10 mouse cellular contexts compared by ENCODE assay signal in genomic region chr11:60706696-60707480, GRCm38 (mm10). TPM values are rescaled to one million over a fixed set of nuclear protein-coding genes. Genes with fewer than 3 reads are reported as not detected.
A peak's percentile ranks its signal among the peaks of the same experiment; 100 is the strongest.
DNase-seq lines count a peak whose midpoint lies in the region; ATAC-seq and TF ChIP-seq lines count a peak whose summit lies in the region.
"Had no signal": no experiment of that assay in that cellular context is flagged by ENCODE, and none has a peak within 500 bp of the region (broad histone marks: within the 10 kb centered on the region; RNA-seq: fewer than 3 reads in every experiment).

No protein-coding gene starts in this region.

- WGBS in forebrain, embryonic 11.5 days, result 90% methylated on average over 14 of the region's 14 CpGs
- 86% methylated on average over 14 of the region's 14 CpGs for WGBS in forebrain, embryonic 15.5 days
- 84% methylated on average over 14 of the region's 14 CpGs for WGBS in liver, adult 2 months
- 87% methylated on average over 14 of the region's 14 CpGs for WGBS in liver, embryonic 11.5 days
- WGBS in heart, embryonic 16.5 days, result 85% methylated on average over 14 of the region's 14 CpGs
- WGBS in midbrain, embryonic 14.5 days, result 87% methylated on average over 14 of the region's 14 CpGs

- H3K4me1 ChIP-seq in forebrain, embryonic 11.5 days (replicated peaks; ENCODE audit: control insufficient read depth, insufficient read depth, low read length), result no peaks in the 10 kb centered on the region; the same call in 1 of the 2 replicates
- H3K4me1 ChIP-seq in forebrain, embryonic 15.5 days, result peaks cover 17% of the 10 kb centered on the region
- peaks cover 6% of the 10 kb centered on the region; the same call in 1 of the 2 replicates for H3K4me1 ChIP-seq in liver, adult 2 months (ENCODE audit: control insufficient read depth, insufficient read depth, low read length)
- no peaks in the 10 kb centered on the region for H3K4me1 ChIP-seq in liver, embryonic 11.5 days (replicated peaks; ENCODE audit: control insufficient read depth, insufficient read depth, low read length)
- H3K4me1 ChIP-seq in brown adipose tissue, adult 24 weeks (ENCODE audit: control insufficient read depth, insufficient read depth, insufficient read length, low read length), result peaks cover 7% of the 10 kb centered on the region; the same call in 1 of the 2 replicates
- H3K4me1 ChIP-seq in heart, embryonic 16.5 days (ENCODE audit: control insufficient read depth, insufficient read depth, low read length), result peaks cover 6% of the 10 kb centered on the region
- H3K4me1 ChIP-seq in midbrain, embryonic 14.5 days (ENCODE audit: control insufficient read depth, insufficient read depth, low read length), result peaks cover 18% of the 10 kb centered on the region

- H3K4me2 ChIP-seq in forebrain, embryonic 11.5 days (ENCODE audit: low read depth, low read length, severe bottlenecking), result no peak overlapping the region
- H3K4me2 ChIP-seq in forebrain, embryonic 15.5 days (replicated peaks), result no peak overlapping the region
- H3K4me2 ChIP-seq in liver, embryonic 11.5 days, result no peak overlapping the region
- no peak overlapping the region for H3K4me2 ChIP-seq in heart, embryonic 16.5 days (ENCODE audit: low read depth, low read length)
- no peak overlapping the region for H3K4me2 ChIP-seq in midbrain, embryonic 14.5 days (ENCODE audit: low read length)
- H3K4me2 ChIP-seq: hindbrain, embryonic 14.5 days; liver, embryonic 13.5 days had no signal

- no peak overlapping the region for H3K4me3 ChIP-seq in forebrain, embryonic 11.5 days (ENCODE audit: low read depth, low read length)
- no peak overlapping the region for H3K4me3 ChIP-seq in forebrain, embryonic 15.5 days
- no peak overlapping the region for H3K4me3 ChIP-seq in liver, adult 2 months (ENCODE audit: insufficient read depth, low read depth, low read length)
- H3K4me3 ChIP-seq in liver, embryonic 11.5 days (ENCODE audit: low read depth, low read length), result no peak overlapping the region
- H3K4me3 ChIP-seq in brown adipose tissue, adult 24 weeks (ENCODE audit: insufficient read depth, low read depth, low read length), result no peak overlapping the region
- no peak overlapping the region for H3K4me3 ChIP-seq in heart, embryonic 16.5 days (ENCODE audit: low read length)
- H3K4me3 ChIP-seq in midbrain, embryonic 14.5 days (replicated peaks; ENCODE audit: low read depth, low read length), result no peak overlapping the region
- H3K4me3 ChIP-seq: liver, embryonic 13.5 days had no signal

- peak; percentile 46 for DNase-seq in forebrain, embryonic 11.5 days (ENCODE audit: low spot score)
- DNase-seq in liver, adult 2 months (ENCODE audit: extremely low read depth, low read depth, low spot score), result no peak
- DNase-seq in liver, embryonic 11.5 days (ENCODE audit: low spot score), result no peak
- no peak for DNase-seq in midbrain, embryonic 14.5 days
- no peak for DNase-seq in thymus, postnatal 10 days (ENCODE audit: low spot score in 2 of 2)
- DNase-seq: liver, embryonic 13.5 days had no signal

- no peak overlapping the region for H3K27ac ChIP-seq in forebrain, embryonic 11.5 days (ENCODE audit: low read depth, low read length)
- no peak overlapping the region for H3K27ac ChIP-seq in forebrain, embryonic 15.5 days (replicated peaks)
- H3K27ac ChIP-seq in liver, adult 2 months (replicated peaks; ENCODE audit: insufficient read depth, low read depth, low read length), result 0 out of 2 replicates have a peak overlapping the region, but pooled peaks have one; percentile 5
- no peak overlapping the region for H3K27ac ChIP-seq in liver, embryonic 11.5 days (ENCODE audit: low read depth, low read length)
- peak overlapping the region; percentile 32 for H3K27ac ChIP-seq in brown adipose tissue, adult 24 weeks (replicated peaks; ENCODE audit: low read depth, low read length)
- peak overlapping the region; percentile 8 for H3K27ac ChIP-seq in heart, embryonic 16.5 days (ENCODE audit: low read length)
- no peak overlapping the region for H3K27ac ChIP-seq in midbrain, embryonic 14.5 days (replicated peaks; ENCODE audit: low read depth, low read length)
- H3K27ac ChIP-seq: hindbrain, embryonic 14.5 days; liver, embryonic 13.5 days had no signal

- TF ChIP-seq POLR2A in liver, adult 2 months (IDR thresholded peaks at IDR 0.05; ENCODE audit: extremely low read depth, insufficient read depth, low read length), result no peak

- no peaks in the 10 kb centered on the region for H3K27me3 ChIP-seq in forebrain, embryonic 11.5 days (ENCODE audit: control insufficient read depth, insufficient read depth, low read length)
- H3K27me3 ChIP-seq in forebrain, embryonic 15.5 days, result no peaks in the 10 kb centered on the region
- H3K27me3 ChIP-seq in liver, adult 2 months (ENCODE audit: control insufficient read depth, insufficient read depth, low read length), result no peaks in the 10 kb centered on the region
- H3K27me3 ChIP-seq in liver, embryonic 11.5 days (replicated peaks; ENCODE audit: control insufficient read depth, insufficient read depth, low read length), result no peaks in the 10 kb centered on the region
- no peaks in the 10 kb centered on the region for H3K27me3 ChIP-seq in heart, embryonic 16.5 days (ENCODE audit: control insufficient read depth, insufficient read depth, low read length)
- H3K27me3 ChIP-seq in midbrain, embryonic 14.5 days (ENCODE audit: control insufficient read depth, insufficient read depth, low read length), result no peaks in the 10 kb centered on the region
- H3K27me3 ChIP-seq: liver, embryonic 13.5 days had no signal

- H3K9me3 ChIP-seq in forebrain, embryonic 11.5 days (ENCODE audit: control insufficient read depth, low read length), result no peaks in the 10 kb centered on the region
- H3K9me3 ChIP-seq in forebrain, embryonic 15.5 days, result no peaks in the 10 kb centered on the region
- H3K9me3 ChIP-seq in liver, embryonic 11.5 days (ENCODE audit: control insufficient read depth, low read length), result no peaks in the 10 kb centered on the region
- no peaks in the 10 kb centered on the region for H3K9me3 ChIP-seq in heart, embryonic 16.5 days (replicated peaks; ENCODE audit: control insufficient read depth, low read length)
- H3K9me3 ChIP-seq in midbrain, embryonic 14.5 days (ENCODE audit: control insufficient read depth, low read length), result no peaks in the 10 kb centered on the region
- H3K9me3 ChIP-seq: liver, embryonic 13.5 days had no signal

- H3K79me2 ChIP-seq in liver, adult 2 months (ENCODE audit: control insufficient read depth, insufficient read depth, low read length), result no peaks in the 10 kb centered on the region; the same call in 1 of the 2 replicates

- no peak for TF ChIP-seq CTCF in liver, adult 2 months (IDR thresholded peaks at IDR 0.05; ENCODE audit: low read depth, low read length)

- ATAC-seq in forebrain, embryonic 11.5 days (replicated peaks; ENCODE audit: low FRiP score), result no peak
- ATAC-seq in forebrain, embryonic 15.5 days (replicated peaks), result no peak
- no peak; the same call in 1 of the 2 replicates for ATAC-seq in liver, embryonic 11.5 days (replicated peaks; ENCODE audit: low FRiP score)
- ATAC-seq in heart, embryonic 16.5 days (replicated peaks; ENCODE audit: extremely low read depth, insufficient read depth, low FRiP score), result no peak
- no peak for ATAC-seq in midbrain, embryonic 14.5 days (ENCODE audit: low FRiP score, low TSS enrichment)

- peaks cover 40% of the 10 kb centered on the region for H3K36me3 ChIP-seq in forebrain, embryonic 11.5 days (ENCODE audit: control insufficient read depth, insufficient read depth, low read length)
- peaks cover 72% of the 10 kb centered on the region for H3K36me3 ChIP-seq in forebrain, embryonic 15.5 days
- no peaks in the 10 kb centered on the region for H3K36me3 ChIP-seq in liver, adult 2 months (ENCODE audit: control insufficient read depth, insufficient read depth, low read length)
- peaks cover 48% of the 10 kb centered on the region for H3K36me3 ChIP-seq in liver, embryonic 11.5 days (ENCODE audit: control insufficient read depth, insufficient read depth, low read length)
- H3K36me3 ChIP-seq in heart, embryonic 16.5 days (ENCODE audit: control insufficient read depth, insufficient read depth), result peaks cover 47% of the 10 kb centered on the region
- H3K36me3 ChIP-seq in midbrain, embryonic 14.5 days (ENCODE audit: control insufficient read depth, insufficient read depth, low read length), result peaks cover 77% of the 10 kb centered on the region

- no peak overlapping the region for H3K9ac ChIP-seq in forebrain, embryonic 11.5 days (ENCODE audit: low read length)
- no peak overlapping the region for H3K9ac ChIP-seq in forebrain, embryonic 15.5 days (replicated peaks)
- H3K9ac ChIP-seq in liver, adult 2 months (ENCODE audit: low read depth, low read length), result no peak overlapping the region
- no peak overlapping the region for H3K9ac ChIP-seq in liver, embryonic 11.5 days (ENCODE audit: low read depth, low read length)
- no peak overlapping the region for H3K9ac ChIP-seq in heart, embryonic 16.5 days (ENCODE audit: low read length)
- no peak overlapping the region for H3K9ac ChIP-seq in midbrain, embryonic 14.5 days (replicated peaks; ENCODE audit: low read length)
- H3K9ac ChIP-seq: hindbrain, embryonic 14.5 days; liver, embryonic 13.5 days had no signal

RNA-seq across cellular contexts. Expression of gene Llgl1, which starts 7.4 kb away (rescaled TPM):
- 147 and 153 TPM in 2 replicates for polyA plus RNA-seq in forebrain, embryonic 11.5 days (2014; fragmentation: Nextera tagmentation; extraction: Ambion mirVana)
- 81.5 and 81.8 TPM in 2 replicates for polyA plus RNA-seq in forebrain, embryonic 15.5 days (2015; fragmentation: Nextera tagmentation; extraction: Ambion mirVana)
- 2.7 and 3.8 TPM in 2 replicates for total RNA-seq in liver, adult 2 months (2014; rRNA removed)
- 8.9 and 11.5 TPM in 2 replicates for polyA plus RNA-seq in liver, adult 2 months (2012; rRNA removed)
- polyA plus RNA-seq in liver, embryonic 11.5 days (2014; fragmentation: Nextera tagmentation; extraction: Ambion mirVana), result 35.6 and 35.9 TPM in 2 replicates
- 4.3 and 4.4 TPM in 2 replicates for polyA plus RNA-seq in brown adipose tissue, adult 24 weeks (2012; ENCODE audit: insufficient read depth, insufficient read length, missing spikeins)
- polyA plus RNA-seq in heart, embryonic 16.5 days (2015; fragmentation: Nextera tagmentation; extraction: Ambion mirVana), result 28.9 and 33.9 TPM in 2 replicates
- 49.6 and 63.8 TPM in 2 replicates for polyA plus RNA-seq in midbrain, embryonic 14.5 days (2014; fragmentation: Nextera tagmentation; extraction: Ambion mirVana)

RNA-seq across cellular contexts. Expression of gene Flii, which starts 20.2 kb away (rescaled TPM):
- 74.8 and 81.4 TPM in 2 replicates for polyA plus RNA-seq in forebrain, embryonic 11.5 days (2014; fragmentation: Nextera tagmentation; extraction: Ambion mirVana)
- 72.5 and 73.0 TPM in 2 replicates for polyA plus RNA-seq in forebrain, embryonic 15.5 days (2015; fragmentation: Nextera tagmentation; extraction: Ambion mirVana)
- total RNA-seq in liver, adult 2 months (2014; rRNA removed), result 33.4 and 35.1 TPM in 2 replicates
- 82.7 and 86.7 TPM in 2 replicates for polyA plus RNA-seq in liver, adult 2 months (2012; rRNA removed)
- polyA plus RNA-seq in liver, embryonic 11.5 days (2014; fragmentation: Nextera tagmentation; extraction: Ambion mirVana), result 61.3 and 69.2 TPM in 2 replicates
- 68.5 and 68.8 TPM in 2 replicates for polyA plus RNA-seq in brown adipose tissue, adult 24 weeks (2012; ENCODE audit: insufficient read depth, insufficient read length, missing spikeins)
- polyA plus RNA-seq in heart, embryonic 16.5 days (2015; fragmentation: Nextera tagmentation; extraction: Ambion mirVana), result 86.7 and 95.8 TPM in 2 replicates
- polyA plus RNA-seq in midbrain, embryonic 14.5 days (2014; fragmentation: Nextera tagmentation; extraction: Ambion mirVana), result 51.5 and 63.8 TPM in 2 replicates

RNA-seq across cellular contexts. Expression of gene Mief2, which starts 21.3 kb away (rescaled TPM):
- polyA plus RNA-seq in forebrain, embryonic 11.5 days (2014; fragmentation: Nextera tagmentation; extraction: Ambion mirVana), result 14.2 and 17.8 TPM in 2 replicates
- polyA plus RNA-seq in forebrain, embryonic 15.5 days (2015; fragmentation: Nextera tagmentation; extraction: Ambion mirVana), result 21.8 and 25.2 TPM in 2 replicates
- 10.7 and 13.1 TPM in 2 replicates for total RNA-seq in liver, adult 2 months (2014; rRNA removed)
- polyA plus RNA-seq in liver, adult 2 months (2012; rRNA removed), result 20.3 and 26.3 TPM in 2 replicates
- polyA plus RNA-seq in liver, embryonic 11.5 days (2014; fragmentation: Nextera tagmentation; extraction: Ambion mirVana), result 8.0 and 8.9 TPM in 2 replicates
- polyA plus RNA-seq in brown adipose tissue, adult 24 weeks (2012; ENCODE audit: insufficient read depth, insufficient read length, missing spikeins), result 23.5 and 30.7 TPM in 2 replicates
- polyA plus RNA-seq in heart, embryonic 16.5 days (2015; fragmentation: Nextera tagmentation; extraction: Ambion mirVana), result 18.9 and 21.1 TPM in 2 replicates
- polyA plus RNA-seq in midbrain, embryonic 14.5 days (2014; fragmentation: Nextera tagmentation; extraction: Ambion mirVana), result 20.4 and 22.6 TPM in 2 replicates

Comparison
In these comparisons a context has a peak if more than half of its experiments do, and no peak if none do; other contexts are left out.
1. H3K27ac ChIP-seq: peak in liver, adult 2 months (single experiment), brown adipose tissue, adult 24 weeks (single experiment) and heart, embryonic 16.5 days (single experiment); none in forebrain, embryonic 11.5 days (single experiment), forebrain, embryonic 15.5 days (single experiment), liver, embryonic 11.5 days (single experiment) and midbrain, embryonic 14.5 days (single experiment).